Mouse (Mus musculus) right cerebral cortex, postnatal 36 days (tissue): ENCODE data around the gene Ndufa5.

Experiments used
- DNase-seq, 2 experiments: peaks; one replicate each; pipeline ENCODE4 v3.0.0; 2022; ENCODE audit warnings: low spot score in 2 of 2, mixed read lengths in 1 of 2

Ndufa5 gene

GRCm38 (mm10) chr6:24525705-24526104 is 2.1 kb downstream of the Ndufa5 start:
- DNase-seq, result no peak

GRCm38 (mm10) chr6:24516197-24516596 is 11.6 kb downstream of the Ndufa5 start:
- no peak for DNase-seq

GRCm38 (mm10) chr6:24514552-24515284 is 13.1 kb downstream of the Ndufa5 start, which contains the start of gene Iqub:
Gene Iqub (minus strand): TSS chr6:24515067.
- peak; percentile 88 to 89 for DNase-seq

- no peak for DNase-seq
Observed at GRCm38 (mm10) chr6:24504141-24504540, 23.7 kb downstream of the Ndufa5 start.

DNA sequence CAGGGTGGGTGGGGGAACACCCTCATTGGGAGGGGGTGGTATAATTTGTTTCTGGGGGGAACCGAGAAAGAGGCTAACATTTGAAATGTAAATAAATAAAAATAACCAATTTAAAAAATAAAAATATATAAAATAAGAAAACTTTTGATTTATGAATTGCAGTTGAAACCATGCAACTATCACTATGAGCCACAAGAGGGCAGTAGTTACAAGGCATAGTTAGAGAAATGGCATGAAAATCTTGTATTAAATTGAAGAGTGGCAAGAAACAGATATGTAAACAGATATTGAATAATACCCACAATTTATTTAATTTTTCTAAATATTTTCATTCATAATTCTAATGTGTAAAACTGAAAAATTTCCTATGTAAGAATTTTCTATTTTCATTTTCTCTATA is 37.5 kb downstream of the Ndufa5 start:
- DNase-seq, result no peak

- no peak for DNase-seq
Observed at GRCm38 (mm10) chr6:24486530-24486929, 41.3 kb downstream of the Ndufa5 start.

GRCm38 (mm10) chr6:24470571-24471132 is 57.2 kb downstream of the Ndufa5 start:
- DNase-seq, result peak; percentile 15 to 23

DNA sequence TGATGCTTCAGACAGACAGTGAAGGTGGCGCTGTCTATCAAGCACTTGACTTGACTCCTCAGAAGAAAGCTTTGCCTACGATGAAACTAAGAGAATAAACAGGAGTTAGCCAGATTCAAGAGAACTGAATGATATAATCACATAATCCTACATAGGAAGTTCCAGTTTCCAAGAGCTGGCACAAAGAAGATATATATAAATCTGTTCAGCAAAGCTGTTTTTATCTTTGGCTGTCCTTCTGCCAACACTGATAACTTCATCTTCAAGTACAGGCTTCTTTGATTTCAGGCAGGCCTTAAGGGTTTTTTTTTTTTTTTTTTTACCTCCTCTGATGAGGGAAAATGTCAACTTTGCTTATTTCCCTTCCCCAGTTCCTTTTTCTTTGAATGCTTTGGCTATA is 57.7 kb downstream of the Ndufa5 start:
- DNase-seq, result no peak
